Mouse (Mus musculus) neural tube, embryonic 11.5 days (tissue): ENCODE data around the gene Orai2. TPM values are rescaled to one million over a fixed set of nuclear protein-coding genes. Genes with fewer than 3 reads are reported as not detected.

Experiments used
- ATAC-seq: fragments of 200-750 bp; cut with Nextera tagmentation; 2 replicates; pipeline ENCODE4 v1.8.0; 2017; ENCODE audit warnings: moderate number of reproducible peaks, mild to moderate bottlenecking, moderate TSS enrichment, moderate library complexity; ENCODE audit not compliant: insufficient read depth, low FRiP score, low TSS enrichment
- DNase-seq: peaks from one replicate; pipeline ENCODE4 v3.0.0-alpha.2; 2015; ENCODE audit warnings: low spot score
- H3K27ac ChIP-seq: fragments of 300-500 bp; sonication (generic); 2 replicates; pipeline ENCODE4 v1.5.1; 2014; ENCODE audit warnings: low read depth, mild to moderate bottlenecking, low read length
- H3K27me3 ChIP-seq: fragments of 300-500 bp; sonication (generic); 2 replicates; pipeline ENCODE4 v1.6.1; 2014; ENCODE audit warnings: mild to moderate bottlenecking, low read length, mixed read lengths; ENCODE audit not compliant: control insufficient read depth, insufficient read depth
- H3K36me3 ChIP-seq: fragments of 300-500 bp; sonication (generic); 2 replicates; pipeline ENCODE4 v1.6.1; 2014; ENCODE audit warnings: mild to moderate bottlenecking, low read length, moderate library complexity, mixed read lengths; ENCODE audit not compliant: control insufficient read depth, insufficient read depth
- H3K4me1 ChIP-seq: fragments of 300-500 bp; sonication (generic); 2 replicates; pipeline ENCODE4 v1.6.1; 2014; ENCODE audit warnings: low read length, mixed read lengths; ENCODE audit not compliant: control insufficient read depth, insufficient read depth
- H3K4me2 ChIP-seq: fragments of 300-500 bp; sonication (generic); 2 replicates; pipeline ENCODE4 v1.6.1; 2014; ENCODE audit warnings: low read depth, mild to moderate bottlenecking, moderate library complexity
- H3K4me3 ChIP-seq: fragments of 300-500 bp; sonication (generic); 2 replicates; pipeline ENCODE4 v1.5.1; 2014; ENCODE audit warnings: low read depth, low read length
- H3K9ac ChIP-seq: fragments of 300-500 bp; sonication (generic); 2 replicates; pipeline ENCODE4 v1.6.1; 2014; ENCODE audit warnings: mild to moderate bottlenecking, low read length
- H3K9me3 ChIP-seq: fragments of 300-500 bp; sonication (generic); 2 replicates; pipeline ENCODE4 v1.6.1; 2016; ENCODE audit warnings: low read length; ENCODE audit not compliant: control insufficient read depth
- WGBS: fragments of 180-500 bp; shearing (Covaris S2); extraction: QIAGEN DNeasy Blood & Tissue Kit; methylation state at CpG from one replicate; pipeline ENCODE4 v1.1.7; 2014; 5-methylcytosine and 5-hydroxymethylcytosine counted together
- polyA plus RNA-seq: library from polyadenylated mRNA; unstranded; fragments of >200 nt; fragmentation: Nextera tagmentation; extraction: Ambion mirVana; gene quantifications from 2 replicates; pipeline ENCODE4 v1.2.1, GENCODE M21; 2014

Gene Orai2
- polyA plus RNA-seq, 1 experiment from 2014 or later, result 10.6 TPM

GRCm38 (mm10) chr5:136182830-136183229 lies 12.3 kb upstream of the Orai2 start:
- H3K27ac ChIP-seq, result no peak overlapping the region
- peaks cover 14% of the 10 kb centered on the region for H3K36me3 ChIP-seq
- no peaks in the 10 kb centered on the region for H3K9me3 ChIP-seq
- H3K4me2 ChIP-seq, result no peak overlapping the region
- ATAC-seq, result no peak
- H3K9ac ChIP-seq, result no peak overlapping the region
- H3K27me3 ChIP-seq, result no peaks in the 10 kb centered on the region
- no peak for DNase-seq
- WGBS, result 89% methylated on average over 4 of the region's 4 CpGs
- no peak overlapping the region for H3K4me3 ChIP-seq
- H3K4me1 ChIP-seq, result no peaks in the 10 kb centered on the region

DNA sequence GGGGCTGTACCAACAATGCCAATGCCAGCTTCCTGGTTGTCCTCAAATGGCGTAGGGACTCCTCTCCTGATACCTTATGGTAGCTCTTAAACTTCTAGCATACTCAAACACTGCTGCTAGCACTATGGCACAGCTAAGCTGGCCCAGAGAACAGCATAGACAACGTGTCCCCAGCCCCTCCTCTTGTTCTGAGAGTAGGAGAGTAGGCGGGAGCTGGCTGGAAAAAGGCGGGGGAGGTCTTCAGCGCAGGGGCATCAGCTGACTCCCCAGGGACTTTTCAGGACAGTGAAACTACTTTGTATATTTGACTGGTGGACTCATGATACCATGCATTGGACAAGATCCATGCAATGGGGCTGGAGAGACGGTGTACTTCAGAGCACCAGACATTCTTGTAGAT lies 11.5 kb upstream of the Orai2 start:
- no peak overlapping the region for H3K27ac ChIP-seq
- ATAC-seq, result no peak
- no peaks in the 10 kb centered on the region for H3K27me3 ChIP-seq
- no peaks in the 10 kb centered on the region for H3K9me3 ChIP-seq
- H3K4me3 ChIP-seq, result no peak overlapping the region
- peaks cover 14% of the 10 kb centered on the region for H3K36me3 ChIP-seq
- H3K4me1 ChIP-seq, result no peaks in the 10 kb centered on the region
- no peak for DNase-seq
- H3K9ac ChIP-seq, result no peak overlapping the region
- H3K4me2 ChIP-seq, result no peak overlapping the region
- WGBS, result 91% methylated on average over 6 of the region's 6 CpGs

- Histone ChIP-seq H3K4me1 (no peaks in the 10 kb centered on the region), H3K4me2 (no peak overlapping the region), H3K4me3 (no peak overlapping the region), H3K27ac (no peak overlapping the region), H3K9ac (no peak overlapping the region), H3K36me3 (peaks cover 14% of the 10 kb centered on the region), H3K27me3 (no peaks in the 10 kb centered on the region), H3K9me3 (no peaks in the 10 kb centered on the region)
- DNase-seq (no peak), ATAC-seq (no peak)
- WGBS, result 89% methylated on average over 6 of the region's 6 CpGs
Measured at GRCm38 (mm10) chr5:136181197-136181596, 10.7 kb upstream of the Orai2 start.

GRCm38 (mm10) chr5:136179594-136179993 lies 9.1 kb upstream of the Orai2 start:
- WGBS, result 72% methylated on average over 5 of the region's 5 CpGs
- Histone ChIP-seq H3K4me1 (no peaks in the 10 kb centered on the region), H3K9ac (no peak overlapping the region), H3K27ac (no peak overlapping the region), H3K4me2 (no peak overlapping the region), H3K27me3 (no peaks in the 10 kb centered on the region), H3K9me3 (no peaks in the 10 kb centered on the region), H3K4me3 (no peak overlapping the region), H3K36me3 (peaks cover 14% of the 10 kb centered on the region)
- ATAC-seq, result no peak
- DNase-seq, result no peak

DNA sequence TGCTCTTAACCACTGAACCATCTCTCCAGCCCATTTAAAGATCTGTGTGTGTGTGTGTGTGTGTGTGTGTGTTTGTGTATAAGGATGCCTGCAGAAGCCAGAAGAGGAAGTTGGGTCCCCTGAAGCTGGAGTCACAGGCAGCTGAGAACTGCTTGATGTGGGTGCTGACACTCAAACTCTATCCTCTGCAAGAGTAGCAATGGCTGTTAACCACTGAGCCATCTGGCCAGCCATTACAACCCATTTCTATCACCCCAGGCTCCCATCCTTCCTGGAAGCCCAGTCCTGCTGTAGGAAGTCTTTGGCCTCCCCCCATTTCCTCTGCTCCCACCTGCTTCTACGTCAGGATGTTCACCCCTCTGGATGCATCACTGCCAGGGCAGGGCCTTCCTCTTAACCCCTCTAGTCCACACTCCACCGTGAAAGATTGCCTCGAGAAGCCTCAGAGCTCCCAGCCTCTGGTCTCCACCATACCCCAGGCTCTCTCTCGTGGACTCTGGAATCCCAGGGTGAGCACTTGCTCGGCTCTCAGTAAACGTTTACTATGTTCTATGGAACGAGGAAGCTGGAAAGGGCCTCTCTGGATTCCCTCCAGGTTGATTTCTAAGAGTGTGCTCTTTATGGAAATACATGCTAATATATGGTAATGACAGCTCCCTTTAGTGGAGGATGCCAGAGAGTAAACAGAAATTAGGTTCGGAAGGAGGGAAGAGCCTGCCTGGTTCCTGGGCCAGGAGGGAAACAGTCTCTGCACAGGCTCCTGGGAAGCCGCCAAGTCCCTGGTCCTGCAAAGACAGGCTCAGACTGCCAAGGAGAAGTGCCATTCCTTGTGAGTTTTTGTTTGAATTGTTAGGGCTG lies 3.3 kb upstream of the Orai2 start:
- no peak overlapping the region for H3K27ac ChIP-seq
- 59% methylated on average over 9 of the region's 9 CpGs for WGBS

GRCm38 (mm10) chr5:136172939-136173338 lies 2.4 kb upstream of the Orai2 start:
- no peaks in the 10 kb centered on the region for H3K9me3 ChIP-seq
- no peak for ATAC-seq
- H3K27ac ChIP-seq, result no peak overlapping the region
- 85% methylated on average over 9 of the region's 9 CpGs for WGBS
- no peak for DNase-seq
- no peak overlapping the region for H3K4me2 ChIP-seq
- no peaks in the 10 kb centered on the region; the same call in 1 of the 2 replicates for H3K36me3 ChIP-seq
- no peak overlapping the region for H3K9ac ChIP-seq
- peaks cover 8% of the 10 kb centered on the region; the same call in 1 of the 2 replicates for H3K4me1 ChIP-seq
- no peak overlapping the region for H3K4me3 ChIP-seq
- no peaks in the 10 kb centered on the region for H3K27me3 ChIP-seq

More for the DNA sequence above, 3.3 kb upstream of the Orai2 start:
- Histone ChIP-seq H3K4me1 (peaks cover 8% of the 10 kb centered on the region; the same call in 1 of the 2 replicates), H3K9me3 (no peaks in the 10 kb centered on the region), H3K9ac (no peak overlapping the region; the same call in 1 of the 2 replicates), H3K36me3 (no peaks in the 10 kb centered on the region; the same call in 1 of the 2 replicates), H3K4me3 (no peak overlapping the region), H3K27me3 (no peaks in the 10 kb centered on the region), H3K4me2 (no peak overlapping the region)
- no peak for ATAC-seq
- no peak for DNase-seq

DNA sequence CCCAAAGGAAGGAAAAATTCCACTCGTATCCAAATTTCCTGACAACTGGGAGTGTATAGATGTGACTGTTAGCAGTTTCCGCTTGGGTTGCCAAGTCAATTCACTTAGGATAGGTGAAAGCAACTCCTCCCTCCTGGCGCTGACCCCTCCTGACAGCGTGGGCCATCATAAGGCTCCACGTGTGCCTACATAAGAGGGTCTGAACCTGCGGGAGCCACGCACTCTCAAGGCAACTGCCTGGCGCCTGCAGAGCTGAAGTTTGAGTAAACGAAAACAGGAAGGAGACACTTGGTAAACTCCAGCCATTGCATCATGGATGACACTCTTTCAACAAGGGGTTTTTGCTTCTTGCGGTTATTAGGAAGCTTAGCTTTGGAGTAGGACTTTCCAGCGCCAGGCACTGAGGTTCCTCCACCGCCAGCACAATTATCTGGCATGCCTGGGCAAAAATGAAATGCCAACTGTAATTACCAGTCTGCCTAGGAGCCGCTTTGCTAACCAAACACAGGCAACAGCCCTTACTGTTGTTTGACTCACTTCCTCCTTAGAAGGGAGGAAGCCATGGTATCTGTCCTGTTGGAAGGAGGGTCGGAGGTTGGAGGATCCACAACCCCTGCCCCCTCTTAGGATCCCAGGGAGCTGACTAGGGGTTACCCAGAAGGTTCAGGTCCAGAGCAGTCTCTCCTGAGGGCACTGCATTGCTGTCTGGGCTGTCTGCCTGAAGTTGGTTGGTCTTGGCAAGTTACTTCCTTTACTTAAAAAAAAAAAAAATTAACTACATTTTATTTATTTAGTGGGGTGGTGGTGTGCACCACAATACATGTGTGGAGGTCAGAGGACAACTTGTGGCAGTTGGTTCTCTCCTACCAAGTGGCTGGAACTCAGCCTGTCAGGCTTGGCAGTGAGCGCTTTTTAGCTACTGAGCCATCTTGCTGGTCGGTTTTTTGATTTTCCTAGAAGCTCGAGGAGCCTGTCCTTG lies 1.1 kb upstream of the Orai2 start:
- Histone ChIP-seq H3K9me3 (no peaks in the 10 kb centered on the region), H3K27me3 (no peaks in the 10 kb centered on the region), H3K36me3 (no peaks in the 10 kb centered on the region), H3K27ac (no peak overlapping the region), H3K4me3 (peak overlapping the region; percentile 53; the same call in 1 of the 2 replicates), H3K4me2 (peak overlapping the region; percentile 90), H3K9ac (peak overlapping the region; percentile 63; the same call in 1 of the 2 replicates), H3K4me1 (peaks cover 8% of the 10 kb centered on the region; the same call in 1 of the 2 replicates)
- no peak for DNase-seq
- no peak for ATAC-seq
- WGBS, result 42% methylated on average over 17 of the region's 17 CpGs

GRCm38 (mm10) chr5:136169626-136170511 lies 644 bp downstream of the Orai2 start:
- no peaks in the 10 kb centered on the region for H3K36me3 ChIP-seq
- peak overlapping the region; percentile 53 for H3K4me3 ChIP-seq
- WGBS, result 18% methylated on average over 15 of the region's 15 CpGs
- peak overlapping the region; percentile 27; the same call in 1 of the 2 replicates for H3K27ac ChIP-seq
- H3K27me3 ChIP-seq, result no peaks in the 10 kb centered on the region
- H3K4me2 ChIP-seq, result peak overlapping the region; percentile 90
- ATAC-seq (peak; percentile 67), DNase-seq (peak; percentile 58)
- peak overlapping the region; percentile 63 for H3K9ac ChIP-seq
- H3K9me3 ChIP-seq, result no peaks in the 10 kb centered on the region
- peaks cover 8% of the 10 kb centered on the region; the same call in 1 of the 2 replicates for H3K4me1 ChIP-seq
